Mouse (Mus musculus) small intestine, adult 2 months (tissue): ENCODE data around the gene Nek10.

Source experiments
- CTCF ChIP-seq: fragments of 200-500 bp; IDR thresholded peaks from 2 replicates; pipeline ENCODE4 v1.5.1; 2012; ENCODE audit warnings: low read depth, mild to moderate bottlenecking, control low read depth, inconsistent platforms, low read length, moderate library complexity, mixed read lengths; ENCODE audit not compliant: insufficient replicate concordance, insufficient read length; ENCODE audit errors: extremely low read depth
- POLR2A ChIP-seq: fragments of 200-500 bp; IDR thresholded peaks from 2 replicates; pipeline ENCODE4 v1.6.1; 2012; ENCODE audit warnings: low read depth, mild to moderate bottlenecking, control low read depth, inconsistent platforms, low read length, moderate library complexity

- TF ChIP-seq POLR2A (no peak), CTCF (no peak)
Measured at GRCm38 (mm10) chr14:14852838-14853237, 49.6 kb downstream of the Nek10 start.
